Mouse (Mus musculus): ENCODE results near the gene Ggt5. TPM values are rescaled to one million over a fixed set of nuclear protein-coding genes. Genes with fewer than 3 reads are reported as not detected.

Gene Ggt5
- polyA plus RNA-seq, 1 experiment from 2014 or later, result 2.1 TPM

DNA sequence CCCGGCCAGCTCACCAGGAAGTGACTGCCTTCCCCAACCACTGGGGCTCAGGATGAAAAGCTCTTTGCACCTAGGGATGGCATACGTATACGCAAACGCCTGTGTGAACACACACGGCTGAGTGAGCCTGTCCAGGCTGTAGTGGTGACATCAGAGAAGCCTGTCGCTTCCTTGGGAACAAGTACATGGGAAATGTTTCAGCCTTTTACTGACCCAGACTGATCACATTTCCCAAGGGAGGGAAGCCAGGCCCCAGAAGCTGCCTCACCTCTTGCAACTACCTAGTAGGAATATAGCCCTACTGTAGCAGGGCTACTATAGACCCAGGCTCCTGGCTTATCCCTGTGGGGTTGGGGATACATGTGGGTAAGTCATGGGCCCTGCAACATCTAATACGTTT lies 3.4 kb downstream of the Ggt5 start:
- H3K27ac ChIP-seq (ENCODE audit: low read depth, low read length), result no peak overlapping the region
- no peaks in the 10 kb centered on the region for H3K36me3 ChIP-seq (ENCODE audit: control insufficient read depth, insufficient read depth, low read length)
- H3K27me3 ChIP-seq (replicated peaks; ENCODE audit: control insufficient read depth, insufficient read depth, low read length), result no peaks in the 10 kb centered on the region
- H3K4me3 ChIP-seq (ENCODE audit: low read depth, low read length), result no peak overlapping the region
- 82% methylated on average over 7 of the region's 7 CpGs for WGBS
- no peak overlapping the region for H3K4me2 ChIP-seq (ENCODE audit: low read length)
- ATAC-seq (no peak), DNase-seq (ENCODE audit: low spot score) (no peak)
- H3K4me1 ChIP-seq (ENCODE audit: control insufficient read depth, insufficient read depth, low read length), result peaks cover 5% of the 10 kb centered on the region; the same call in 1 of the 2 replicates
- no peak overlapping the region for H3K9ac ChIP-seq (ENCODE audit: low read length)
- 0 out of 2 replicates have a peak, but pooled peaks cover 3% of the 10 kb centered on the region for H3K9me3 ChIP-seq (replicated peaks; ENCODE audit: control insufficient read depth, low read length)

- no peaks in the 10 kb centered on the region for H3K36me3 ChIP-seq (ENCODE audit: control insufficient read depth, insufficient read depth, low read length)
- H3K27ac ChIP-seq (ENCODE audit: low read depth, low read length), result no peak overlapping the region
- H3K4me1 ChIP-seq (ENCODE audit: control insufficient read depth, insufficient read depth, low read length), result no peaks in the 10 kb centered on the region
- ATAC-seq (no peak), DNase-seq (ENCODE audit: low spot score) (peak; percentile 62)
- no peak overlapping the region for H3K4me2 ChIP-seq (ENCODE audit: low read length)
- no peaks in the 10 kb centered on the region for H3K27me3 ChIP-seq (replicated peaks; ENCODE audit: control insufficient read depth, insufficient read depth, low read length)
- H3K9me3 ChIP-seq (replicated peaks; ENCODE audit: control insufficient read depth, low read length), result 0 out of 2 replicates have a peak, but pooled peaks cover 3% of the 10 kb centered on the region
- 76% methylated on average over 8 of the region's 8 CpGs for WGBS
- H3K9ac ChIP-seq (ENCODE audit: low read length), result no peak overlapping the region
- no peak overlapping the region for H3K4me3 ChIP-seq (ENCODE audit: low read depth, low read length)
Measured at GRCm38 (mm10) chr10:75595981-75596380, 6.8 kb downstream of the Ggt5 start.

GRCm38 (mm10) chr10:75600189-75600730 lies 11.1 kb downstream of the Ggt5 start:
- Histone ChIP-seq H3K4me3 (ENCODE audit: low read depth, low read length) (no peak overlapping the region), H3K9ac (ENCODE audit: low read length) (no peak overlapping the region), H3K9me3 (replicated peaks; ENCODE audit: control insufficient read depth, low read length) (0 out of 2 replicates have a peak, but pooled peaks cover 3% of the 10 kb centered on the region), H3K4me1 (ENCODE audit: control insufficient read depth, insufficient read depth, low read length) (no peaks in the 10 kb centered on the region), H3K27ac (ENCODE audit: low read depth, low read length) (no peak overlapping the region), H3K27me3 (replicated peaks; ENCODE audit: control insufficient read depth, insufficient read depth, low read length) (no peaks in the 10 kb centered on the region), H3K36me3 (ENCODE audit: control insufficient read depth, insufficient read depth, low read length) (no peaks in the 10 kb centered on the region), H3K4me2 (ENCODE audit: low read length) (no peak overlapping the region)
- no peak for ATAC-seq
- WGBS, result 89% methylated on average over 7 of the region's 7 CpGs
- no peak for DNase-seq (ENCODE audit: low spot score)

DNA sequence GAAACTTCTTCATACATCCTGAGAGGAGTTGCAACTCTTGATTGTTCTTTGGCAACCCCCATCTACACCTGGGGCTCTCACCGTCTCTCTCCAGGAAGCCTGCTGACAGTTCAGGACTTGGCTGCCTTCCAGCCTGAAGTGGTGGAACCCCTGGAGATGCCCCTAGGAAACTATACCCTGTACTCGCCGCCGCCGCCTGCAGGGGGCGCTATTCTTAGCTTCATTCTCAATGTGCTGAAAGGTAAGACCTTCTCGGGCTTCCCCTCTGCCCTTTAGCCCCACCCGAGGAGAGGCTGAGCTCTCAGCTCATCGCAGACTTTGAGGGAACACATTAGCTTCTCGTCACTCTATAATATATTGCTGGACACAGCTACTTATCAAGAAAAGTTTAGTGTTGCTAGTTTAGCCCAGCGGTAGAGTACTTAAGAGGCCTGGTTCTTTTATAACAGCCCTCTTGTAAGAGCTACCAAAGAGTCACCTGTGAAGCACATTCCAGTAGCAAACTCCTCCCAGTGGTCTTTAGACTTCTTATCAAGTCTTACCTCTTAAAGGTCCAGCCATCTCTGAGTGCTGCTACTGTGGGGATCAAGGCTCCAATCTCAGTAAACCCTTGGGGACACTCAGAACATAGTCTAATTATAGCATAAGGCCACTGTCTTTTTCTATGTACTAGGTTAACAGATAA lies 16.2 kb downstream of the Ggt5 start:
- DNase-seq (ENCODE audit: low spot score), result no peak
- no peak for ATAC-seq
- Histone ChIP-seq H3K9ac (ENCODE audit: low read length) (no peak overlapping the region), H3K27ac (ENCODE audit: low read depth, low read length) (no peak overlapping the region), H3K9me3 (replicated peaks; ENCODE audit: control insufficient read depth, low read length) (no peaks in the 10 kb centered on the region), H3K4me1 (ENCODE audit: control insufficient read depth, insufficient read depth, low read length) (no peaks in the 10 kb centered on the region), H3K36me3 (ENCODE audit: control insufficient read depth, insufficient read depth, low read length) (no peaks in the 10 kb centered on the region), H3K4me3 (ENCODE audit: low read depth, low read length) (no peak overlapping the region), H3K27me3 (replicated peaks; ENCODE audit: control insufficient read depth, insufficient read depth, low read length) (no peaks in the 10 kb centered on the region), H3K4me2 (ENCODE audit: low read length) (no peak overlapping the region)
- 47% methylated on average over 11 of the region's 11 CpGs for WGBS

DNA sequence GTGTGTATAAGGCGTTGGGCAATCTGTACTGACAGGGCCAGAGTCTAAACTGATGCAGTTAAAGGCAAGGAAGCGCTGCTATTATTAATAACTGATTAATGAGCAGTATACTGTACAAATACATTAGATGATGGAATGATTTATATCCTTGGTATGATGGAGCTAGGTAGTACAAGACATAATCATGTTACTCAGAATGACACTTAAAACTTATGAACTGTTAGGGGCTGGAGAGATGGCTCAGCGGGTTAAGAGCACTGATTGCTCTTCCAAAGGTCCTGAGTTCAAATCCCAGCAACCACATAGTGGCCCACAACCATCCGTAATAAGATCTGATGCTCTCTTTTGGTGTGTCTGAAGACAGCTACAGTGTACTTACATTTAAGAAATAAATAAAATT lies 18.1 kb downstream of the Ggt5 start:
- Histone ChIP-seq H3K36me3 (ENCODE audit: control insufficient read depth, insufficient read depth, low read length) (no peaks in the 10 kb centered on the region), H3K4me2 (ENCODE audit: low read length) (no peak overlapping the region), H3K9me3 (replicated peaks; ENCODE audit: control insufficient read depth, low read length) (no peaks in the 10 kb centered on the region), H3K27me3 (replicated peaks; ENCODE audit: control insufficient read depth, insufficient read depth, low read length) (no peaks in the 10 kb centered on the region), H3K4me3 (ENCODE audit: low read depth, low read length) (no peak overlapping the region), H3K9ac (ENCODE audit: low read length) (no peak overlapping the region), H3K27ac (ENCODE audit: low read depth, low read length) (no peak overlapping the region), H3K4me1 (ENCODE audit: control insufficient read depth, insufficient read depth, low read length) (no peaks in the 10 kb centered on the region)
- WGBS, result 86% methylated on average over 4 of the region's 4 CpGs
- DNase-seq (ENCODE audit: low spot score) (no peak), ATAC-seq (no peak)

GRCm38 (mm10) chr10:75608975-75609374 lies 19.8 kb downstream of the Ggt5 start:
- no peak overlapping the region for H3K4me2 ChIP-seq (ENCODE audit: low read length)
- ATAC-seq (no peak), DNase-seq (ENCODE audit: low spot score) (no peak)
- H3K27me3 ChIP-seq (replicated peaks; ENCODE audit: control insufficient read depth, insufficient read depth, low read length), result no peaks in the 10 kb centered on the region
- H3K4me1 ChIP-seq (ENCODE audit: control insufficient read depth, insufficient read depth, low read length), result no peaks in the 10 kb centered on the region
- H3K9ac ChIP-seq (ENCODE audit: low read length), result no peak overlapping the region
- WGBS, result 93% methylated on average over 11 of the region's 11 CpGs
- H3K27ac ChIP-seq (ENCODE audit: low read depth, low read length), result no peak overlapping the region
- no peaks in the 10 kb centered on the region for H3K9me3 ChIP-seq (replicated peaks; ENCODE audit: control insufficient read depth, low read length)
- no peaks in the 10 kb centered on the region for H3K36me3 ChIP-seq (ENCODE audit: control insufficient read depth, insufficient read depth, low read length)
- H3K4me3 ChIP-seq (ENCODE audit: low read depth, low read length), result no peak overlapping the region

- Histone ChIP-seq H3K4me2 (ENCODE audit: low read length) (no peak overlapping the region), H3K4me1 (ENCODE audit: control insufficient read depth, insufficient read depth, low read length) (no peaks in the 10 kb centered on the region), H3K9me3 (replicated peaks; ENCODE audit: control insufficient read depth, low read length) (no peaks in the 10 kb centered on the region), H3K4me3 (ENCODE audit: low read depth, low read length) (no peak overlapping the region), H3K36me3 (ENCODE audit: control insufficient read depth, insufficient read depth, low read length) (no peaks in the 10 kb centered on the region), H3K27ac (ENCODE audit: low read depth, low read length) (no peak overlapping the region), H3K27me3 (replicated peaks; ENCODE audit: control insufficient read depth, insufficient read depth, low read length) (no peaks in the 10 kb centered on the region), H3K9ac (ENCODE audit: low read length) (no peak overlapping the region)
- WGBS, result 73% methylated on average over 7 of the region's 7 CpGs
- DNase-seq (ENCODE audit: low spot score), result no peak
- no peak for ATAC-seq
Measured at GRCm38 (mm10) chr10:75610486-75610885, 21.3 kb downstream of the Ggt5 start.

- H3K4me2 ChIP-seq (ENCODE audit: low read length), result no peak overlapping the region
- no peaks in the 10 kb centered on the region for H3K4me1 ChIP-seq (ENCODE audit: control insufficient read depth, insufficient read depth, low read length)
- H3K27ac ChIP-seq (ENCODE audit: low read depth, low read length), result no peak overlapping the region
- no peak for ATAC-seq
- WGBS, result 86% methylated on average over 4 of the region's 4 CpGs
- no peak overlapping the region for H3K9ac ChIP-seq (ENCODE audit: low read length)
- no peak for DNase-seq (ENCODE audit: low spot score)
- no peaks in the 10 kb centered on the region for H3K9me3 ChIP-seq (replicated peaks; ENCODE audit: control insufficient read depth, low read length)
- H3K27me3 ChIP-seq (replicated peaks; ENCODE audit: control insufficient read depth, insufficient read depth, low read length), result no peaks in the 10 kb centered on the region
- no peak overlapping the region for H3K4me3 ChIP-seq (ENCODE audit: low read depth, low read length)
- H3K36me3 ChIP-seq (ENCODE audit: control insufficient read depth, insufficient read depth, low read length), result no peaks in the 10 kb centered on the region
Measured at GRCm38 (mm10) chr10:75616044-75616443, 26.9 kb downstream of the Ggt5 start.

- H3K4me3 ChIP-seq (ENCODE audit: low read depth, low read length), result no peak overlapping the region
- H3K27me3 ChIP-seq (replicated peaks; ENCODE audit: control insufficient read depth, insufficient read depth, low read length), result no peaks in the 10 kb centered on the region
- no peaks in the 10 kb centered on the region for H3K36me3 ChIP-seq (ENCODE audit: control insufficient read depth, insufficient read depth, low read length)
- no peak overlapping the region for H3K4me2 ChIP-seq (ENCODE audit: low read length)
- no peak overlapping the region for H3K9ac ChIP-seq (ENCODE audit: low read length)
- 58% methylated on average over 3 of the region's 3 CpGs for WGBS
- DNase-seq (ENCODE audit: low spot score) (no peak), ATAC-seq (no peak)
- no peaks in the 10 kb centered on the region for H3K4me1 ChIP-seq (ENCODE audit: control insufficient read depth, insufficient read depth, low read length)
- no peaks in the 10 kb centered on the region for H3K9me3 ChIP-seq (replicated peaks; ENCODE audit: control insufficient read depth, low read length)
- H3K27ac ChIP-seq (ENCODE audit: low read depth, low read length), result no peak overlapping the region
Measured at GRCm38 (mm10) chr10:75620818-75621217, 31.7 kb downstream of the Ggt5 start.

All from forebrain, embryonic 14.5 days (tissue).